Mouse (Mus musculus) T-helper 1 cell (primary cell): ENCODE data around the gene Nmur1.
"Not testable (repeated sequence)": the region's sequence is repeated elsewhere in the genome, so short reads cannot be mapped to it uniquely, and the experiment has no call there.

Experiments used
- in situ Hi-C: fragments of 300-600 bp; cut with MboI, MseI; formaldehyde crosslinking; loops from one replicate; pipeline ENCODE4 v1.15.1; 2025; ENCODE audit warnings: high pct_unique_total_duplicates

The Nmur1 gene

GRCm38 (mm10) chr1:86359798-86360179 lies 66.2 kb downstream of the Nmur1 start:
- in situ Hi-C loops = no loop called here

DNA sequence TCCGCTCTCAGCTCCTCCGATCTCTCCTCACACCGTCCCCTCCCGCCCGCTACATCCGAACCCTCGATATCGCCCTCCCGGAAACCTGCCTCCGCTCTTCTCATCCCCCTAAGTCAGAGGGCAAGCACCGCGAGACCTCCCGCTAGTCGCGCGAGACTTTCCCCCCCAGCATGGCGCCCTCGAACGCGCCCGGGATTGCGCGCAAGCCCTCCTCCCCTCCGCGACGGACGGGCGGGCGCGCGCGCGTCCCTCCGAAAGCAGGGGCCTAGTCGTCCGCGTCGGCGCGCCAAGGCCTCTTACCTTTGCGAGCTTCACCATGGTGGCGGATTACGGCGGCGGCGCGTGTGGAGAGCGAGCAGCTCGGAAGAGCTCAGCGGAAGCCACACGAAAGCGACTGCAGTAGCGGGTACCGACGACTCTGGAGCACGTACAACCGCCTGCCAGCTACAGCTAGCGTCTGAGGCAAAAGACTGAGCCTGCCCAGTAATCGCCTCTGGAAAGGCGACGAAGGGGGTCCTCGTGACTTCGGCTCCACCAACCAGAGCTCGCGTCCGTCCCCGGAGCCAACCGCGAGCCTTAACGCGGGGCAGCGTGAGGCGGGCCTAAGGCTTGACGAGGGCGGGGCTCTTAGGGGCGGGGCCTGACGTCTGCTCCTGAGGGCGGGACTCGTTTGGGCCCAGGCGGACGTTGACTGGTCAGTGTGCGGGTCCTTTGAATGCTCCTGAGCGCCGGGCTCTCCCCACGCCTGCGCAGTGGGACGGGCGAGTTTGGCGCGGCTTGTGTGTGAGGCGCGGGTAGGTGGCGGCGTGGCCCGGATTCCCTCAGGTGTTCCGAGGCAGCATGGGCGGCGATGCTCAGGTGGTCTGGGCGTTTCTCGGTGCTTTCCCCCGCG lies 66.9 kb downstream of the Nmur1 start, which contains the start of gene Ncl:
Gene Ncl (minus strand): TSS at position 495 of the 892 bp plus-strand sequence.
- in situ Hi-C loops = no loop called here

DNA sequence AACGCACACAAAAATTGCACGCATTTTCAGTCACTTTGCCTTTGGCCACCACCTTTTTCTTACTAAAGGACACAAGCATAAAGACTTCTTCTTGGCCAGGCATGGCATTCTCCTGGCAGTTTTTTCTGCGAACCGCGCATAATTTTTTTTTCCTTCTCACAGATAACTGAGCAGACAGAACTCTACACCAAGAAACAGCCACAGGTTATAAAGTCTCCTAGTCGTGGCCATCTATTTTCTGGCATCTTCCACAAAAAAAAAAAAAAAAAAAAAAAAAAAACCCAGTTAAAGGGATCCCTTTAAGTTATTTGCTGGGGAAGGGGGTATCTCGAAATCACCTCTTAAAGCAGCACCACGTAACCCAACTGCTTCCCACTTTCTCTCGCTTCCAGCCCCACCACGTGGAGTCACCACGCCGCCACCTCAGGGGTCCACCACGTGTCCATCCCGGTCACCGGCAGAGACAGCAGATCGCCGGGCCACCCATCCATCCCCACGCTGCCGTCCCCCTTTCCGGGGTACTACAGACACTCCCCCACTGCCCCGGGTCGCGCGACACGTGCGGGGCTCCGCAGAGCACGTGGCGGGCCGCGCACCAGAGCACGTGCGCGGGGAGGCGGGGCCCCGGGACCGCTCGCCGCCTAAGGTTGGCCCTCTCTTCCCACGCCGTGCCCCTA lies 67.7 kb downstream of the Nmur1 start:
- in situ Hi-C loops = no loop called here

- in situ Hi-C loops = no loop called here
Observed at GRCm38 (mm10) chr1:86354186-86354585, 71.8 kb downstream of the Nmur1 start.

- in situ Hi-C loops = no loop called here
Observed at GRCm38 (mm10) chr1:86350576-86350975, 75.5 kb downstream of the Nmur1 start.

DNA sequence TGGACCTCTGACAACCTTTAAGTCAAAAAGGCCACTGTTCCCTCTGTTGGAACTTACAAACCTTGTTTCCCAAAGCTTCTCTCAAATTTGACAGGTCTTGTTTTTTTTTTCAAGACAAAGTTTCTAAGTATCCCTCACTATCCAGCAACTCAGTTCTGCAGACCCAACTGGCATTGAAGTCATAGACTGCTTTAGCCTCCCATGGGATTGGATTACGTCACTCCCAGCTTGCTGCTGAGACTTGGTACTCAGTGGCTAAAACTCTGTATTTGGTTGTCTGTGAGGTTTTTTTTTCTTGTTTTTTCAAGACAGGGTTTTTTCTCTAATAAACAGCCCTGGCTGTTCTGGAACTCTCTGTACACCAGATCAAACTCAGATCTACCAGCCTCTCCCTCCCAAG lies 76.3 kb downstream of the Nmur1 start:
- in situ Hi-C loops = no loop called here

DNA sequence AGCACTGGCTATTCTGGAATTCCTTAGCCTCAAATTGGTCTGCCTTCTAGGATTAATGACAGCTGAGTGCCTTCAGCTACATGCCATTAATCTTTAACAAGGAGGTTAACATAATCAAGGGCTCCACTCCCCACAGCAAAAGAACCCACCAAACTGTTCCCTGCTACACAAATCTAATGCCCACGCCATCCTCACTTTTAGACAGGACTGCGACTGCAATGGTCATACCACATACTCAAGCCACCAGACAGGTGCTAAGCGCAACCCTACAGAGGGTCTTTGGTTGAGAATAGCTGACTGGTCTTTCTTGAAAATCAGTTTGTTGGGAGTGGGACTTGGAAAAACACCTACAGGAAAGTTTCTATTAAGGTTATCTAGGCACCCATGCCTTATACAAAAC lies 76.8 kb downstream of the Nmur1 start:
- in situ Hi-C loops = no loop called here

- in situ Hi-C loops = no loop called here
Observed at GRCm38 (mm10) chr1:86348801-86349200, 77.2 kb downstream of the Nmur1 start.

DNA sequence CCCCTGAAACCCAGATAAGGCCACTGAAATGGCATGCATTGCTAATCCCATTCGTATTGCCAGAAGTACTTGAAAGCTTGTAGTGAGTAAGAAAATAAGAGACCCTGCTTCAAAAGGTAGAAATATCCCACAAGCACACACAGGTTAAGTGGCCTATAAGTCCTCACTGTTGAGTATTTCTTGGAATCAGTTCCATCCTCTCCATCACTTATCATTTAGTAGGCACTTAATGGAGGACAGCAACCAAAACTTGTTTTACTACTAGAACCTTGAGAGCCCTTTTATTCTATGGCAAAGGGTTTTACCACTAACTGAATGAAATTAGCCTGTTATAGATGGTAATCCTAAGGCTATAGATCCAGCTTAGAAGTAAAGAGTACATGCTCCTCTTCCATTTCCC lies 77.9 kb downstream of the Nmur1 start:
- in situ Hi-C loops = no loop called here

- in situ Hi-C loops = no loop called here
Observed at GRCm38 (mm10) chr1:86347716-86348045, 78.3 kb downstream of the Nmur1 start.

DNA sequence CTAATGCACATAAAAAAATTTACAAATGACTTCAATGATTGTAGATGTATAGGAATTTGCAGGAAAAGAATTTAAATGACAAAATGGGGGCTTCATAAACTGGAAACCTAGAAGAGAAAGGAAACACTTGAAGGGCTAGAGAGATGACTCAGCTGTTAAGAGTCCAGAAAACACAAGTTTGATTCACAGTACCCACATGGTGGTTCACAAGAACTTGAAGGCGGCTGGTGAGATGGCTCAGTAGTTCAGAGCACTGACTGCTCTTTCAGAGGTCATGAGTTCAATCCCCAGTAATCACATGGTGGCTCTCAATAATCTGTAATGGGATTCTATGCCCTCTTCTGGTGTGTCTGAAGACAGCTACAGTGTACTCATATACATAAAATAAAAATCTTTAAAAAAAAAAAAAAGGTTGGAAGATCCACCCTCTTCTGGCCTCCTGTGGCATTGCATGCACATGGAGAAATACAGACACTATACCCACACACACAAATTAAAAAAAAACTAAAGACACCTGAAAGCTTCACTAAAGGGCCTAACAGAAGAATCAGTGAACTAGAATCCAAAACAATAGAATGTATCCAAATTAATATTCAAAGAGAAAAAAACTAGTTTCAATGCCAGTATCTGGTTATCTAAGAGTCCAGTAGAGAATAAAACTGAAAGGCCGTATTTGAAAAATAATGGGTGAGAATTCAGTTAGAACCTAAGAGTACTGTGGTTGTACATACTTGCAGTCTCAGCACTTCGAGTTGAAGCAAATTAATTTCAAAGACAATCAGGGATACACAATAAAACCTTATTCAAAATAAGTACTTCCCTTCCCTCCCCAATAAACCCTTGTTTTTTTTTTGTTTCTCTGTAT lies 78.9 kb downstream of the Nmur1 start:
- in situ Hi-C loops = no loop called here

GRCm38 (mm10) chr1:86345956-86346355 lies 80.1 kb downstream of the Nmur1 start:
- in situ Hi-C loops = no loop called here

DNA sequence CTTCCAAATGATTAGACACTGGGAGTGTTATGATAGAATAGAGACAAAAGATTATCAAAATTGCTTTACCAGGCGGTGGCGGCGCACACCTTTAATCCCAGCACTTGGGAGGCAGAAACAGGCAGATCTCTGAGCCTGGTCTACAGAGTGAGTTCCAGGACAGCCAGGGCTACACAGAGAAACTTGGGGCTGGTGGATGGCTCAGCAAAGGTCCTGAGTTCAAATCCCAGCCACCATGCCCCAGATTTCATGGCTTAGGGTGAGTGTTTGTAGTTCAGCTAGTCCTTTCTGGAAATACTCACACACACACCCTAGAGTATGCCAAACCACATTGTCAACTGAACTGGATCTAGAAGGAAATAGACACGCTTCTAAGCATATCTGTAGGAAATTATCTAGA lies 81.0 kb downstream of the Nmur1 start:
- in situ Hi-C loops = no loop called here

DNA sequence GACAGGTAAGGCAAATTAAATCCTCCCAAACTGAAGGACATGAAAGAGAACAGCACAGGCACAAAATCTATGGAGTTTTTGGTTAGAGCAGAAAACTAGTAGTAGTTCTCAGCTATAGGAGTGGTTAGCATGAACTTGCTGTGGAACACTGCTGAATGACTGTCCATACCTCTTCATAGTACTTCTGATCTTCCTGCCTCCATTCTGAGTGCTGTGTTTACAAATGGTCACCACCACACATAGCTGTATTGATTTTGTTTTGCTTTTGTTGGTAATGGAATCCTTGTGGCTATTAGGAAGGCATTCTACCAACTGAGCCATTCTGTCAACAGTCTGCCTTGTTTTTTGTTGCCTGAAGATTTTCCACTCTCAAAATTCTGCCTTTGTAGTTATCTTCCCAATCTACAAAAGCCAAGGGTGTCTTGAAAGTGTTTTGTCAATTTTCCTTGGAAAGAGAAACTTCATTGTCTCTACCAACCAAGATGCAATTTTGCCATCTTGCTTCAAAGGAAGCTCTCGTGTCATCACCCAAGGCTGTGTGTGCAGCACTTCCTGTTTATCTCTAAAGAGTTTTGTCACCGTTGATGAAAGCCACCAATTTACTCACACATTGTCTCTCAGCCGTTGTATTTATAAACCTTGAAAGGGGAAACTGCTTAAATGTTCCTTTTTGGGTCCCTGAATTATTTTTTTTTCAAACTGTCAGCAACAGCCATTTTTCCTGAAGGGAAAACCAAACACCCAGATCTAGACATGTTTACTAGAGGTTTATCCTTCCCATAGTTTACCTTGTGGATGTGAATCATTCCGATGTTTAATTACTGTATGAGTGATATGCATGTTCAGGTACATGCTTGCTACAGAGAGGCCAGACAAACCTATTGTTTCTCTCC lies 81.8 kb downstream of the Nmur1 start:
- in situ Hi-C loops = no loop called here

DNA sequence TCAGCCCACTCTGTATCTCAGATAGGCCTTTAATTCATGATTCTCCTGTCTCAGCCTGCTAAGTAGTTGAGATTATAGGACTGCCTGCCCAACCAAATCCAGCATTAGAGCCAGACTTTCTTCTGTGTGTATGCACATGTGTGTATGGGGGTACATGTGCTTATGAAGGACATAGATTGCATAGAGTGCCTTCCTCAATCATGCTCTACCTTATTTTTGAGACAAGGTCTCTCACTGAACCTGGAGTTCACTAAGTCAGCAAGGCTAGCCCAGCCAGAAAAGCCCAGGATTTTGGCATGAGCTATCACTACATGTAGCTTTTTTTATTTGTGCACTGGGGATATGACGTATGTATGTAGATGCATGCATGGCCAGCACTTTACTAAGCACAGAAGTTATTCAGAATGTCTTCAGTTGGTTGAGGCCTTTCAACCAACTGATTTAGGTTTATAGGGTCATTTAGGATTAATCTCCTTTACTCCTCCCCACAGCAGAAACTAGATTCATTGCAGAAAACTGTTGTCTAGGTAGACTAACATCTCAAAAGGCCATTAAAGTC lies 82.9 kb downstream of the Nmur1 start:
- in situ Hi-C loops = no loop called here

GRCm38 (mm10) chr1:86342371-86342770 lies 83.7 kb downstream of the Nmur1 start:
- in situ Hi-C loops = no loop called here

- in situ Hi-C loops = not testable (repeated sequence)
Observed at GRCm38 (mm10) chr1:86341096-86341495, 84.9 kb downstream of the Nmur1 start.

DNA sequence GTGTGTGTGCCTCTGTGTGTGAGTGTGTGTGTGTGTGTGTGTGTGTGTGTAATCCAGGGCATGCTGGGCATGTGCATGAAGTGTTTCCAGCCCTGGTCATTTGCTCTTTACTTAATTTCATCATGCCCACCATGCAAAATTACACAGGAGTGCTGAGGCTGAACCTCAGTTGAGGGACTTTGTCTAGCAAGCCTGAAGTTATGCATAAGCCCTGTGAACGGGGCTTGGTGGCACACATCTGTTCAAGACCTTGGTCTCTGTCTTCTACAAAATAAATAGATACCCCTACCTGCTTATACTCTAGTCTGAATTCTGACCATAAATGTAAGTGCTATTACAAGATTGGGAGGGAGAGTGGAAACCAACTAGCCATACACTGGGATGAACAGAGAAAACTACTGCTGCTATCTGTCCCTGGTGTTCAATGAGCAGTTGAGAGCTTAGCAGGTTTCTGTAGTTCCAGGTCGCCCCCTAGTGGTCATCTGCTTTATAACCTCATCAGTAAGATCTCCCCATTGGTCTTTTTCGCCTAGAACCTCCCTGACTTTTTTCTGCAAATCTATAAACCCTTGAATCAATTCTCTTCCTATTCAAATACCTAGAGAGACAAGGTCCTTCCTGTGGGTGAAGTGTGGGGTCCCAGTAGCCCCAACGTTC lies 86.7 kb downstream of the Nmur1 start:
- in situ Hi-C loops = loop anchor here (5.0 kb wide), 1 partner anchor 162 kb away; no protein-coding TSS in a partner anchor

DNA sequence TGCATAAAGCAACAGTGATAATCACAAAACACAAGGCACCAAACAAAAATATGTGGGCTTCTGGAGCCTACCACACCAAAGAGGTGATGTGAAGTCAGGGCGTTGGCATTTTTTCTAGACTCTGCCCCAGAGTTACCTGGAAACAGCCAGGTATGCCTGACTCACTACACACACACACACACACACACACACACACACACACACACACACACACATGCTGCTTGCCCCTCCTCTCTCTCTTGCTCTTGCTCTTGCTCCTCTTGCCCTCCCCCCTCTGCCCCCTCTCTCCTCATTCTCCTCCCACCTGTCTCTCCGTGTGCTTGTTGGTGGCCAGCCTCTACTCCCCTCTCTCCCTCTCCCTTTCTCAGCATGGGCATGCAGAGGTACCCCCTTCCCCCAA lies 89.7 kb downstream of the Nmur1 start:
- in situ Hi-C loops = loop anchor here (5.0 kb wide), 1 partner anchor 159 kb away; no protein-coding TSS in a partner anchor
